Mouse (Mus musculus): ENCODE measurements around the gene Bcar3.

DNA sequence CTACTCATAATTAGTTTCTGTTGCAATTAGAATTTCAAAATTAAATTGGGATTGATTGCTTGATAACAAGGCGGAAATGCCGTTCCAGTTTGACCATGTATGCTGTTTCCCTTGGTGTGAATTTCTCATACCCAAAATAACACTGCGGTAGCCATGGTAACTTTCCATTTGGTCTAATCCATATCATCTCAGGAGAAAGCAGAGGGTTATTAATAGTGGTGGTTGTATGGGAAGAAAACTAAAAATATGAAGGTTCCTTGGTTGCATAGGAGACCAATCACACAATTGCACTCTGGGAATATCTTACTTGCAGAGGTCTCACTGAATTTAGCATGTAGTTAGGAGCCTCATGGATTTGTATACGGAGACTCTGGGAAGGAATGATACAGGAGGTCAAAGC, 191.8 kb downstream of the Bcar3 start:
- no peak for TF ChIP-seq SMC3 (IDR thresholded peaks at IDR 0.05; ENCODE audit: low read depth, low read length)
- TF ChIP-seq NELFE (IDR thresholded peaks at IDR 0.05; ENCODE audit: low read depth, low read length), result no peak
- TF ChIP-seq EP300 (IDR thresholded peaks at IDR 0.05; ENCODE audit: low read length), result no peak
- no peak for TF ChIP-seq CHD2 (IDR thresholded peaks at IDR 0.05; ENCODE audit: low read length)
- TF ChIP-seq ZNF384 (IDR thresholded peaks at IDR 0.05; ENCODE audit: low read depth, low read length), result no peak
- no peak for TF ChIP-seq CTCF (conservative IDR thresholded peaks at IDR 0.05 in 1 of 2, IDR thresholded peaks at IDR 0.05 in 1 of 2; ENCODE audit: low read depth in 2 of 2, low read length in 2 of 2)
- no peak for TF ChIP-seq USF2 (conservative IDR thresholded peaks at IDR 0.05; ENCODE audit: low read depth, low read length)
- no peak for TF ChIP-seq TCF12 (IDR thresholded peaks at IDR 0.05; ENCODE audit: low read depth, low read length)
- no peak for TF ChIP-seq POLR2A (IDR thresholded peaks at IDR 0.05; ENCODE audit: low read depth, low read length)
- no peak for TF ChIP-seq MEF2A (IDR thresholded peaks at IDR 0.05; ENCODE audit: borderline replicate concordance, low read depth, low read length)
- no peak for TF ChIP-seq CHD1 (IDR thresholded peaks at IDR 0.05; ENCODE audit: low read depth, low read length)
